Mouse (Mus musculus) right cerebral cortex, adult 18-20 months (tissue): ENCODE data around the gene Slc12a5.

ENCODE experiments used
- DNase-seq: peaks from one replicate; pipeline ENCODE4 v3.0.0; 2022; ENCODE audit warnings: mixed read lengths

Slc12a5 gene

DNA sequence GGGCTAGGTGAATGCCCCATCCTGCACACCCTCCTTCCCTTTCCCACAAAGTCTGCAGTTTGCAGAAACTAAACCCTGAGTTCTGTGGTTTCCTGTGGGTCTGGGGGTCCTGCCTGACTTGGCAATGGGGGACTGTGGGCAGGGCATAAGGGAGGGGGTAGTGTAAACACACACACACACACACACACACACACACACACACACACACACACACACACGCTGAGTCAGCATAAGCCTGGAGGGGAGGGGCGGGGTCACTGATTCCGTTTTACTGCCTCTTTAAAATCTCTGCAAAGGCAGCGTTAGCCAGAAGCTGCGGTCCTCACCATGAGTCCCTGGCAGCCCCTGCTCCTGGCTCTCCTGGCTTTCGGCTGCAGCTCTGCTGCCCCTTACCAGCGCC is 12.7 kb upstream of the Slc12a5 start:
- DNase-seq: no peak

DNA sequence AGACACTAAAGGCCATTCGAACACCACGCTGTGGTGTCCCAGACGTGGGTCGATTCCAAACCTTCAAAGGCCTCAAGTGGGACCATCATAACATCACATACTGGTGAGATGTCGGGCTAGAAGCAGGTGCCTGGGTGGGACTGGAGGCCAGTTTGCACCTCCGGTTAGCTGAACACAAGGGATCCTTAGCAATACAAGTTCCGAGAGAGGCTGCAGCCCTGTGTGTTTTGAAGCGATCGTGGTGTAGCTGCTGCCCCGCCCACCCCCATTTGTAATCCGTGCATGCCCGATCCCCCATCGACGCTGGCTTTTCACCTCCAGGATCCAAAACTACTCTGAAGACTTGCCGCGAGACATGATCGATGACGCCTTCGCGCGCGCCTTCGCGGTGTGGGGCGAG is 11.6 kb upstream of the Slc12a5 start:
- no peak for DNase-seq

DNA sequence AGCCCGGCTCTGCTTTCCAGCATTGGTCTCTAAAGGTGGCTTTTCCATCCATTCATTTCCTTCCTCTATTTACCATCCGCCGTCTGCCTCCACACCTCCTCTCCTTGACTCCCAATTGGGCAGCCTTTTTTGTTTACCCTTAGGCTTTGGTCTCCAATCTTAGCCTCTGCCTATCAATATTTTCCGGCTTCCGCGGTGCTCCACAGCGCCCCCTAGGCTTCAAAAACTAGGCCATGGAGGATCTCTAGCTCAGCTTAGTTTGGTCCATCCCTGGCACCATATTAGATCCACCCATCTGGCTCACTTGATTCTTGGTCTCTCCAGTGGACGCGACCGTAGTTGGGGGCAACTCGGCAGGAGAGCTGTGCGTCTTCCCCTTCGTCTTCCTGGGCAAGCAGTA is 10.1 kb upstream of the Slc12a5 start:
- no peak for DNase-seq

DNA sequence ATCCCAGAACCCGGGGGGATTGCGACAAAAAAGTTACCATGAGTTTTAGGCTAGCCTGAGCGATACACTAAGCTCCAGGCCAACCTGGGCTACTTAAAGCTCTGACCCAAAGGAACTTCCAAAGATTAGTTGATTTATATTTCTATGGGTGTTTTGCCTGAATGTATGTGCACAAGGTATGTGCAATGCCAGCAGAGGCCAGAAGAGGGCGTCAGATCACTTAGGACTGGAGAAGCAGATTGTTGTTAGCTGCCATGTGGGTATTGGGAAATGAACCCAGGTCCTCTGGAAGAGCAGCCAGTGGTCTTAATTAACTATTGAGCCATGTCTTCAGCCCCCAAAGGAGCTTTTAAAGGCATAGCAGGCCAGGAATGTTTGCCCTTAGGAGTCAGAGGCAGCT is 8.9 kb upstream of the Slc12a5 start:
- DNase-seq: no peak

DNA sequence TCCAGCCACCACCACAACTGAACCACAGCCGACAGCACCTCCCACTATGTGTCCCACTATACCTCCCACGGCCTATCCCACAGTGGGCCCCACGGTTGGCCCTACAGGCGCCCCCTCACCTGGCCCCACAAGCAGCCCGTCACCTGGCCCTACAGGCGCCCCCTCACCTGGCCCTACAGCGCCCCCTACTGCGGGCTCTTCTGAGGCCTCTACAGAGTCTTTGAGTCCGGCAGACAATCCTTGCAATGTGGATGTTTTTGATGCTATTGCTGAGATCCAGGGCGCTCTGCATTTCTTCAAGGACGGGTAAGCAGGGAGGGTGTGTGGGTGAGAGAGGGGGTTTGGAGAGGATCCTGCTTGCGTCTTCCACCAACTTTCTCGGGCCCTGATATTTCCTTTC is 8.2 kb upstream of the Slc12a5 start:
- no peak for DNase-seq

DNA sequence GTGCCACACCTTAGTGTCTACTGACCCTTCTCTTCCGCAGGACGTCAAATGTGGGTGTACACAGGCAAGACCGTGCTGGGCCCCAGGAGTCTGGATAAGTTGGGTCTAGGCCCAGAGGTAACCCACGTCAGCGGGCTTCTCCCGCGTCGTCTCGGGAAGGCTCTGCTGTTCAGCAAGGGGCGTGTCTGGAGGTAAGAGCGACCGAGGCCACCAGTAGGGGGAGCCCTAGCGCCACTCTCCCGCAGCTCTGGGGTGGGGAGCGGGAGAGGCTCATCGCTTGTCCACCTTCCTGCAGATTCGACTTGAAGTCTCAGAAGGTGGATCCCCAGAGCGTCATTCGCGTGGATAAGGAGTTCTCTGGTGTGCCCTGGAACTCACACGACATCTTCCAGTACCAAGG is 7.4 kb upstream of the Slc12a5 start:
- peak; percentile 77 for DNase-seq

DNA sequence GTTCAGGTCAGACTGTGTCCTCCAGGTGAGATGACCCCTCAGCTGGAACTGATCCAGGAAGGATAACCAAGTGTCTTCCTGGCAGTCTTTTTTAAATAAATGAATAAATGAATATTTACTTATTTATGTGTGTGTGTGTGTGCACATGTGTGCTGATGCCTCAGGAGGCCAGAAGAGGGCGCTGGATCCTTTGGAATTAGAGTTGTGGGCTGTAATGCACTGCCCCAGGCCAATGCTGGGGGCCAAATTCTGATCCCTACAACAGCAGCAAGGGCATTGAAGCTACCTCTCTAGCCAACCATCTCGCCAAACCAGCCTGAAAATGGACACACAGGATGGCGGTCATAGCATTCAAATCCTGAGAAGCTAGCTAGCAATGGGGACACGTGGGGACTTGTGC is 4.9 kb upstream of the Slc12a5 start:
- DNase-seq: no peak

DNA sequence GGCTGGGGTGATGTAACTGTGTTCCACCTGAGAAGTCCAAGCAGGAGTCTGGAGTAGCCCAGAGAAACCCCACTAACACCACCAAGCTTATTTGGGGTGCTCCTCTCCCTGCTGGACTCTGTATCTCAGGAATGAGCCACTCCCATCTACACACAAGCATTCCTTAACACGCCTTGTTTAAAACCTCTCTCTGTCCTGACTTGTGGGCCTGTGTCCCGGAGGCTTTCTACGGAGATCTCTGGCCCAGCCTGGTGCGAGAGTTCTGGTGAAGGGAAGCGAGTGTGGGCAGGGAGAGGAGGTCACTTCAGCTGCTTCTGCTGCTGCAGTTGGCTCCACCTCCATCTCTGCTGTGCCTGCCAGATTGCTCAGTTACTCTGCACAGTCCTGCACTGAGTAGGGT is 4.4 kb upstream of the Slc12a5 start:
- DNase-seq: no peak

DNA sequence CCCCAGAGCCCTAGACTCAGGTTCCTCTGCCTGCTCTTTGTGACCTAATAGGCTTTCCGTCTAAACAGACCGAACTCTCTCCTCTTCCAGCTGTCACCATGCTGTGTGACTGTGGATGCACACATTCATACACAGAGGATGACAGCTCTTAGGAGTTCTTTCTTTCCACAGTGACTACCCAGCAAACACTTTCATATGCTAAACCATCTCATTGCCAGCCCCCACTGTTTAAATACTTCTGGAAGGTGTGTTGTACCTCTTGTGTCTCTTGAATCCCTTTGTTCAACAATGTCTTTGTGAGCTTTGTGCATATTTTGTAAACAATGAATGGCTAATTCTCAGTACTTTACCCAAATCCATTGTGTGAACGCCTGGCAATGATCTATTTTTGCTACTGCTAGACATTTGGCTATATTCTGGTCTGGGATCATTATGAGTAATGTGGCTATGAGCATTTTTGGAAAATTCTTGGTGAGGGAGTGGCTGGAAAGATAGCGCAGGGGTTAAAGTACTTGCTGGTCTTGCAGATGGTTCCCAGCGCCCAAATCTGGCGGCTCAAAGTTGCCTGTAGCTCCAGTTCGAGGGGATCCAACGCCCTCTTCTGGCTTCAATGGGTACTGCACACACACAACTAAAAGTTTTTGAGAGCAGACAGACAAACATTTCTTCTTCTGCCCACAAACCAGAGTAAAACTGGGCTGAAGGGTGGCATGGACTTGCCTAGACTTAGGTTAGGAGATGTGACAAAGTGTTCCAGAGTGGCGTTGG is 2.9 kb upstream of the Slc12a5 start:
- no peak for DNase-seq

DNA sequence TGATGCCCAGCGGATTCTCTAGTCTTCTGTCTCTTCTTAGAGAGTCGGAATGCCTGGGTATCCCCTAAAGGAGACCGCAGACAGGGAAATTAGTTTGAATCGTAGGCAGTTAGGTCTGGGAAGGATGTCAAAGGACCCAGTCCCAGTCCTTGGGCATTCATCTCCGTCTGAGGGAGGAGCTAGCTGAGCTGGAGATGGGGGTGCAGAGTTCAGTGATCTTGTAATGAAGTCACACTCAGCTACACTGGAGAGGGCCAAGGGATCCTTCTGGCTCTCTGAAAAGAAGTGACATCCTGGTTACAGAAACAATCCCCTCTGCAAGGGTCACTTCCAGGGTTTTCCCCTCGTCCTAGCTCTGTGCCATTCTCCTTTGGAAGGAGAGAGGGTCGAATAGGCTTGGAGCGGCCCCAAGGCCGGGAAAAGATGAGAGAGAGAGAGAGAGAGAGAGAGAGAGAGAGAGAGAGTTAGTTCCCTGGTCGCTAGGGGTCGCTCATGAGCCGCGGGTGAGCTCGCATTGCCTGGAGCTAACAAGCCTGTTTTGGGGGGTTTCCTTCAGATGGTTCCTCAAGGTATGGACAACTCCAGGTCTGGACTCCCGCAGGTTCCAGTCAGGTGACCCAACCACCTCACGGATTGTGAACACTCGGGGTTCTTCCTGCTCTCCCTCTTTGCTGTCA is 1.0 kb downstream of the Slc12a5 start:
- DNase-seq: peak; percentile 77

DNA sequence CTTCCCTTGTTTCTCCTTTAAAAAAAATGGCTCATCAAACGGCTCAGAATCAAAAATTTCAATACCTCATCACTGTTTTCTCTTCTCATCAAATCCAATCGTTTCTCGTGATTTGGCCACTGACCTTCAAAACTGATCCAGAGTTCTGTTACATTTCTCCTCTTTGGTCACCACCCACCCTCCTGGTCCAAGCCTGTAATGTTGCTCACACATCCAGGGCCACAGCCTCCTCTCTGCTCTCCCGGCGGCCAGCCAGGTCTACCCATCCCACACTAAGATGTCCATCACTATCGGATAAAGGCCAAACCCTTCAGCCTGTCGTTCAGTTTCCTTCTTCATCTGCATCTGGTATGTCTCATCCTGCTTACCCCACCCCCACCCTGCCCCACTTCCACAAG is 1.6 kb downstream of the Slc12a5 start:
- DNase-seq: no peak

DNA sequence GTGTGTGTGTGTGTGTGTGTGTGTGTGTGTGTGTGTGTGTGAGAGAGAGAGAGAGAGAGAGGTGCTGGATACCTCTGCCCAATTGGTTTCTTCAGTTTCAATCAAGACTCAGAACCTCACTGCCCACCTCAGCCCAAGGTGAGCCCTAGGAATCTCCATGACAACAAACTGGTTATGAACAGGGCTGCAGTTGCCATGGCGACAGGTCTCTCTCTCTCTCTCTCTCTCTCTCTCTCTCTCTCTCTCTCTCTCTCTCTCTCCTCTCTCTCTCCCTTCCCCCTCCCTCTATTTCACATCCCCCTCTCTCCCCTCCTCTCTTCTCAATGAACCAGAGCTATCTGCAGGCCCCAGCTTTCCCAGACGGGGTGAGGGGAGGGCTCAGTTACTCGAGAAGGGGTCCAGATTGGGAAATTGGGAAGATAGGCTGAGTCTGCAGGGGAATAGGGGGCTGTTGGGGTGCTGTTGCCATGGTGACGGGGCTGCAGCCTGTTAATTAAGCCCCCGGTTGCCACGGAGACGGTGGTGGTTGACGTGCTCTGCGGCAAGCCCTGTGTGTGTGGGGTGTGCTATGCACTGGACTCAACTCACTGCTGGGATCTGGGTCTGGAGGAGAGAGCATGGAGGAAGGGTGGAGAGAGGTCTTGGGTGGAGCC is 3.8 kb downstream of the Slc12a5 start:
- DNase-seq: no peak

DNA sequence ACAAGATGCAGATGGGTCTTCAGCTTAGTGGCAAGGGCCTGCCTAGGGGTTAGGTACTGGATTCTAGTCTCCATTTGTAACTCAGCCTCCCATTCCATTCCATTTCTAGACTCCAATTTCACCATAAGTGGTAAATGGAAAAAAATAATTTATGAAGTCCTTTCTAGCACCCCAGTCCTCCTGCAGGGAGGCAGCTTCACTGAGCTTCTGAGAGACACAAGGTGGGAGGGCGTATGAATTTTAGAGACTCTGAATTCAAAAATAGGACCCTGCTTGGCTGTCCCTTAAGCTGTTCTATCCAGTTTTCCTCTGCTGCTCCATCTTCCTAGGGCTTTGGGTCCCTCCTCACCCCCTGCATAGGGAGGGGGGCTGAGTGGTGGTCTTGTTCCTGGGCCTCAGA is 4.4 kb downstream of the Slc12a5 start:
- DNase-seq: no peak

DNA sequence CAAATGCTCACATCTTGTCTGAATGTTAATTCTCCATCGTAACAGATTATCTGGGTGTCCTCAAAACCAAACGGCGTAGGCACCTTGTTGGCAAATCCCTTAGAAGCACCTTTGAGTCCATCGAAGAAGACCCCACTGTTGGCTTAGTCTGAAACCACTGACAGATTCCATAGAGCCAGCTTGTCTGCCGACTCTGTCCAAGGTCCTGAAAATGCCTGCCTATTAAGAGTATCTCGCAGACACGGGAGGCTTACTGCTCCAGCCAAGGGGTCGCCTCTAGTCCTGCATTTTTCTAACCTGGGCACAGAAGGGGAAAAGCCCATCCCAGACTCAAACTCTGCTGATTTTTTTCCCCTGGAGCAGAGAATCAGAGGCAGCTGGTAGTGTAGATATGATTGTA is 5.8 kb downstream of the Slc12a5 start:
- DNase-seq: no peak

DNA sequence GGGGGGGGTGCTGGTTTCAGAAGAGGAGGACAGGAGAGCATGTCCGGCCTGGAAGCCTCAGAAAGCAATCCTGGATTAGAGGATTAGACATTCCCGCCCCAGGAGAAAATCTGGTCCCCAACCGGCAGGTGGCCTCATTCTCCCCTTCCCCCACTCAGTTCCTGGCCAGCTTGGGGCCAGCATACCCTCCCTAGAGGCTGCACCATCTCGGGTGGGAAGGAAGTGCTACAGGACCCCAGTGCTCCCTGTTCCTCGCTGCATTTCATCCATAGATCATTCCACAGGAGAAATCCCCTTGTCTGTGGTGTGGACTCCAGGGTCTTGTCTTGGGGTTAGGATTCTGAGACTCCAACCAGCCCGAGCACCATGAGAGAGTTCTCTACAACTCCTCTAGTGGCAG is 6.6 kb downstream of the Slc12a5 start:
- DNase-seq: no peak

DNA sequence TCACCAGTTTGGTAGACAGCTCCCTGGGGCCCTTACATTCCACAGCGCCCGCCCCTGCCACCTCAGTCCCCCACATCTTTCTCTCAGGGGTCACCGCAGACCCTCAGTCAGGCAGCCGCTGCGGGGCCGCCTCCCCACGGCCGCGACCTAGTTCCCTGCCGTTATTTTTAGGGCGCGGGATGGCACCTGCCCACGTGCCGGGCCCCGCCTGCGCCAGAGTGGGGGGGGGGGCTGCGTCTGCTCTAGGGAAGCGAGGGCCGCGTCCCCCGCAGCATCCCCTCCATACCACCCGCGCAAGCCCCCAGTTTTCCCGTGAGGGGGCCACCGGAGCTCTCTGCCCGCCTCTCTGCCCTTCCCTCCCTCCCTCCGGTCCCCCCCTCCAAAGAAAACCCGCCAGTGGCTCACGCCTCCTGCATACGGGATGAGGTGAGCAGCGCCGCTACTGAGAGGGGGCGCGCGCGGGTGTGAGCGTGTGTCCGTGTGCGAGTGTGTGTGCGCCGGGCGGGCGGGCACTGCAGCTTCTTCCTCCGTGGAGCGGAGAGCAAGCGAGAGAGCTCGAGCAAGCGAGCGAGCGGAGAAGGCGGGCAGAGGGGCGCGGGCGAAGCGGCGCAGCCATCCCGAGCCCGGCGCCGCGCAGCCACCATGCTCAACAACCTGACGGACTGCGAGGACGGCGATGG is 7.3 kb downstream of the Slc12a5 start:
- DNase-seq: peak; percentile 89

DNA sequence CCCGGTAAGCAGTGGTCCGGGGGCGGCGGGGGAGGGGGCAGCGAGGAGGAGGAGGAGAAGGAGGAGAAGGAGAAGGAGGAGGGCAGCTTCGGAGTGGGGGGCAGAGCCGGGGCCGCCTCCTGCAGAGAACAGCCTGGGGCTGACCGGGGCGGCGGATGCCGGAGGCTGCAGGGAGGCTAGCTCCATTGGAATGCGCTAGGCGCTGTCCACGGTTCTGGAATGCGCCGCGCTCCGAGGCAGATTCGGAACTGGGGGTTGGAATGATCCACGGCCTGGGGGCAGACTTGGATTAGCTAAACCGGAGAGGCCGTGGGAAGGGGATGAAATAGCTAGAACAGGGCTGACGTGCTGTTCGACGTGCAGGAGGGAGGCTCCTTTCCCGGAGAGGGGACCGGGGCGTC is 7.8 kb downstream of the Slc12a5 start:
- peak; percentile 57 for DNase-seq

DNA sequence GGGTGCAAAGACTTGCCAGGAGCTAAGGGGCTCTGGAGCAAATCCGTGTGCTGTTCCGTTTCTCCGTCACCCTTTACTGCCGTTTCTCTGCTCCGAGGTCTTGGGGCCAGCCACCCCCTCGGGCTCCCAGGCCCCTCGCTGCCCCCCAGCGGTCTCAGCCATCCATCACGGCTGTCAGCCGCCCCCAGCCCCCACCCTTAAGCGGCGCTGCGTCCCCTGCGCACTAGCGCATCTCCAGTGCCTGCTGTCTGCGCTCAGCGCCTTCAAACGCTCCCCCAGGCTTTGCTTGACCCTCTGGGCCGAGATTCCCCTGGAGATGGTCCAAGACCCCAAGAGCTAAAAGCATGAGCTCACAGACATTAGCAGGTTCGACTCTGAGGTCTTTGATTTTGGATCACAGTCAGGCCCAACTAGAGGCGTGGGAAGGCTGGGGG is 8.8 kb downstream of the Slc12a5 start:
- DNase-seq: no peak

DNA sequence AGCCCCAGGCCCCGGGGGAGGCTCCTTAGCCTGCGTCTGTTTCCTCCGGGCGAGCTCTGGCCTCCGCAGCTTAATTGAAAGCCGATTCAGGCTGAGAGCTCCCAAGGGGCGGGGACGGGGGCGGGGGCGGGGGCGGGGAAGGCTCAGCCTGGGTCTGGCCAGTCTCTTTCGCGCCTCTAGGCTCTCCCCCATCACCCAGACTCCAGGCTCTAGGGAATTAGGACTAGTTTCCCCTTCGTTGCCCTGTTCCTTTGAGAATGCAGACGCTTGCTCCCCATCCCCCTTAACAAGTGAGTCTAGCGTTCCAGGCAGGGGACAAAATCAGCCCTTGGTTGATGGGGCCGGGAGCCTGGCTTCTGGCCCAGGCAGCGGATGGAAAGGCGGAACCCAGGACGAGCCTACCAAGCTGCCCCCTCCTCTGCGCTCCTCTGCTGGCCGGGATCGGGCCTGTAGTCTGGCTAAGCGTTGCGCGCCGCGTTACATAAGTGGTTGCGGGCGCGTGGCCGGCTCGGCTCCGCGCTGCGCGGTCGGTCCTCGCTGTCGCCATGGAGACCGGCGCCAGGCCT is 10.1 kb downstream of the Slc12a5 start:
- peak; percentile 78 for DNase-seq

DNA sequence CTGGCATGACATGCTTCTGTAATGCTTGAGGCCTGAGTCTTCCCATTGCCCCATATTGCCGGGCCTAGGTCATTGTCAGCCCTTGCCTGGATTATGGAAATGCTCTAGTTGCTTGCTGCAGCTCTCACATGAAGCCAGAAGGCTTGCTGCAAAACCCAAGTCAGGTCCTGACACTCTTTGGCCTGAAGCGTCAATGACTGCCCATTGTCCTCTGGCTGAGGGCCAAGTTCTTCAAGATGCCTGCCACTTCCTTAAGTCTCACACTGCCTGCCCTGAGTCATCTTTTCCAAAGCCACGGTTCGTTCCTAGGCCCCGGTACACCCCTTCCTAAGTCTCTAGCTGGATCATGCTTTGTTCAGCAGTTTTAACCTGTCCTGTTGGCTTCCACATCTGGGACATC is 12.0 kb downstream of the Slc12a5 start:
- no peak for DNase-seq

DNA sequence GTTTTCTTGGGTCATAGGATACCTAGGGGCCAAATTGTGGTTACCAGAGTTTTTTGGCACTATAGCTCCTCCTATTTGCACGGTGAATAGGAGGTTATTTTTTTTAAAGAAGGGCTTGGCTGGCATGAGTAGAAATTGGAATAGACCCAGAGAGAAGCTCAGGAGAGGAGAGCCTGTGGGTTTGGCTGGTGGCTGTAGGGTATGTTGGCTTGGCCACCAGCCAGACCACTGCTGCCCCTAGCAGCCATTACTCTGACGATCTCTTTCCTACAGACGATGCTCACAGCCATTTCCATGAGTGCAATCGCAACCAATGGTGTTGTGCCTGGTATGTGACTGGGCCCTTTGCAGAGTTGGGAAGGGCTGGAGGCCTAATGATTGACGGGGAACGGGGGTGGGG is 15.0 kb downstream of the Slc12a5 start:
- DNase-seq: no peak

DNA sequence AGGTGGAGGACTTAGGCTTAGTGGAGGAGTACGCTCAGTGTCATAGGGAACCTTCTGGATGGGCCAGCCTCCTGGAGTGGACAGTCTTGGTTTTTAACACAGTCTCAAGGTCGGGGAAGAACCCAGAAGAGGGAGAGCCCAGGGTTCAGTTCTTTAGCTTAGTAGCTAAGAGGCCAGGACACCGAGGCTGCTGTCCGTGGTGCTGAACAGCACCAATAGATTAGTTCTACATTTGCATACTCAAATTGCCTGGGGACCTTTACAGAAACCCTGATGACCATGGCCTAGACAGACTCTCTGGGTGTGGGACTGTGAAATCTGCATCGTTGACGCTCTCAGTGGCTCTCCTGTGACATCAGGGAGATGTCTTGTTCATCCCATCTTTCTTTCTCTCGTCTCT is 19.1 kb downstream of the Slc12a5 start:
- no peak for DNase-seq

DNA sequence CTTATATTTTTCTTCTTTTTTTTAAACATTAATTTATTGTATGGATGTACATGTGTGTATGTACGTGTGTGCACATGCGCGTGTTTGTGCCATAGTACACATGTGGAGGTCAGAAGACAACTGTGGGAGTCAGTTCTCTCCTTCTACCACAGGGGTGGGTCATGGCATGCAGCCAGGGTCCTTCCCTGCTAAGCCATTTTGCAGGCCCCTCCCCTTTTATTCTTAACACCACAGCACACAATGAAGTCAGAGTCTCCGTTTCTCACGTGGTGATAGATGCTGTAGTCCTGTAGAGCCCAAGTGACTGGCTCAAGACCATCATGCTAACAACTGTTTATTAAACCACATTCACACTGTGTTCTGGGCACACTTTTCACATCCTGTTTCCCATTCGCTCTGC is 25.4 kb downstream of the Slc12a5 start:
- DNase-seq: no peak
